Mouse (Mus musculus) brain, embryonic 14.5 days (tissue): Measurements from ENCODE around the gene Gm6509. TPM values are rescaled to one million over a fixed set of nuclear protein-coding genes. Genes with fewer than 3 reads are reported as not detected.
"Not testable (repeated sequence)": the region's sequence is repeated elsewhere in the genome, so short reads cannot be mapped to it uniquely, and the experiment has no call there.

Experiments used
- DNase-seq: peaks from one replicate; pipeline ENCODE4 v3.0.0-alpha.2; 2011; ENCODE audit warnings: low read depth
- polyA plus RNA-seq: library from polyadenylated mRNA; depleted of rRNA; stranded (reverse); fragments of >200 nt; gene quantifications from 2 replicates; pipeline ENCODE4 v1.2.3, GENCODE M21; 2012; rRNA removed

The Gm6509 gene
- polyA plus RNA-seq = not detected in 2 replicates

DNA sequence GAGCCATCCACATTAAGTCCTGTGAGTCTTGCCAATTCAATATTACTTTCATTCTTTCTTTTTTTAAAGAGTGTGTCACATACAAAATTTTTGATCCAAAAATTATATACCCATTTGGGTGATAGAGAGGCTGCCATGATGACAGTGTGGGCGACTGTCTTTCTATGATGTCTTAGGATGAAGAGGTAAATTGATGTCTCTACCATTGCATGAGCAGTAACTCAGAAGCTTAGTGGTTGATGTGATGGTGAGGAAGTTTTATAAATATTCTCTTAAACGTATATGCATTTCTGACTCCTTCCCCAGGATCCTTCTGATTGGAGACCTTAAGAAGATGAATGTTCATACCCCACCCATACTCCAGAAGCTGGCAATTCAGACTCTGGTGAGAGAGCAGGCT is at the start of gene Gm6509:
Gene Gm6509 (plus strand): TSS at position 301 of the 400 bp plus-strand sequence.
- DNase-seq = not testable (repeated sequence)

DNA sequence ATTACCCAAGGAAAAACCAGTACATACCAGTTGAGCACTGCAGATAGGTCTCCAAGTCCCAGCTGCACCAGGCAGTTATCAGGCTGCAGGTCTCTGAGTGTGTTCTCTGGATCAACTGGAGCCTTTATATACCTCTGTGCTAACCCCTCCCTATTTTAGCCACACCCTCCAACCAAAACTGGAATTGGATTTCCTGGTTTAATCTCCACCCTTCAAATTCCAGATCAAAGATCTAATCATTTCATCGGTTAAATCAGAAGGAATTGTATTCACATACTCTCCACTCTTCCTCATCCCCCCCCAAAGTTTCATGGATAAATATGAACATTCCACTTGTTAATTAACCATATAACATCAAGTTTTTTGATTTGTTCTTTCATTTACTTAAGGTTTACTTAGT is 7.5 kb upstream of the Gm6509 start, which contains the start of gene Gm3147:
Gene Gm3147 (minus strand): TSS at position 101 of the 400 bp plus-strand sequence.
- DNase-seq = not testable (repeated sequence)

DNA sequence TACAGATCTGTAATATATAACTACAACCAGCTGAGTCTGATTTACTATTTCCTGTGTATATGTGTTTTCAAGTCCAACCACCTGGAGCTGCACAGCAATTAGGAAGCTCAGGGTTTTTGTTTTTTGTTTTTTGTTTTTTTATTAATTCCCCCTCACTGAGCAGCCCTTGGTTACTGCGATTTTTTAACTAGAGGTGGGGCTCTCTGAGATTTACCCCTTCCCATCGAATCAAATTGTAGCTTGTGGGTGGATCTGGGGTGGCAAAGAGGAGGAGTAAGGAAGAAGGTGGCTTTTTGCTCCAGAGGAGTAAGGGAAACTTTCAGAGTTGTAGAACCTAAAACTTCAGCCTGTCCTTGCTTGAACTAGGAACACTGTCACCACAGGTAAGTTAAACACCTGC is 24.3 kb downstream of the Gm6509 start, which contains the start of gene Gm6205:
Gene Gm6205 (plus strand): TSS at position 301 of the 400 bp plus-strand sequence.
- DNase-seq = not testable (repeated sequence)

Other genes with a start within 250 kb of the Gm6509 start
- gene Gm7682, start 178.2 kb upstream of the Gm6509 start, polyA plus RNA-seq = not detected in 2 replicates
- not detected in 2 replicates for gene Gm3139, start 97.7 kb upstream of the Gm6509 start, polyA plus RNA-seq
- not detected in 2 replicates for gene Gm3147, start 7.6 kb upstream of the Gm6509 start, polyA plus RNA-seq
- gene Gm6205, start 24.4 kb downstream of the Gm6509 start, polyA plus RNA-seq = not detected in 2 replicates
- gene Gm3183, start 241.5 kb downstream of the Gm6509 start, polyA plus RNA-seq = not detected in 2 replicates